Mouse (Mus musculus): ENCODE measurements at regions not wholly inside any gene's neighbourhood (a gene's known extent, or its start where the extent isn't known, plus 50 kb on each side); places are given as distances from the start of the nearest gene placed in this dataset.

DNA sequence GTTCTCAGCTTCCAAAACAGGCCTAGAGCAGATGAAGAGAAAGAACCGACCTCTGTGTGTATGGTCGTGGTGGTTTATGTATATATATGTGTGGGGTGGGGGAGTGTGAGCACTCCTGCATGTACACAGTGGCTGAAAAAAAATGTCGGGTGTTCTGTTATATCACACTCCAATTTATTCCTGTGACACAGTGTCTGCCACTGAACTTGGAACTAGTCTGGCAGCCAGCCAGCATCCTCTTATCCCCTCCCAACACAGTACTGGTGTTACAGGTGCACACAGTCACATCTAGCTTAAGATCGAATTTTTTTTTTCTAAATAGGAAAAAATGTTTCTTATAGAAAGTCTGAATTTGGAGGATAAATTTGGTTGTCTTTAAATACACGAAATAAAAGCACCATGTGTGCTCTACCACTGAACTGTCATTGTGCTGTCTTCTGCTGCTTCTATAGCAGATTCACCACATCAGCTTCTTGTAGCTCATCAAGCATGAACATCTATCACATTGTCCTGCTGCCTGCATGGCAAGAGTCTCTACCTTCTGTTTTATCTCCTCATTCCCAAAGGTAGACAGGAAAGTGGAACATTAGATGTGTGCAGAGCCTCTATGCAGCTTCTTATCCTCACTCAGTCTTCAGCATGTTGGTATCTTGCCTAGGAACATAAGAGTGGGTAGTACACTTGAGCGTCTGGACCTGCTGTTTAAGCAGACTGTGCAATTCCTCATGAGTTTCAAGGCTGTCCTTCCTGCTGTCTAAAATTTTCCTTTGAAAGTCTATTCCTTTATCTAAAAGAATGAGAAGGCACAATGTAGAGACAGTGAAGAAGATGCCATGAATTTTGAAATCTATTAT, 185.2 kb downstream of the Car2 start:
- H3K27ac ChIP-seq (ENCODE audit: low read length) = no peak overlapping the region
- ATAC-seq (no peak), DNase-seq (ENCODE audit: low spot score) (peak; percentile 32)
- no peak overlapping the region for H3K4me2 ChIP-seq (replicated peaks; ENCODE audit: low read depth, low read length)
- no peaks in the 10 kb centered on the region for H3K9me3 ChIP-seq (ENCODE audit: low read length)
- no peak overlapping the region for H3K9ac ChIP-seq (replicated peaks; ENCODE audit: low read depth)
- no peaks in the 10 kb centered on the region for H3K4me1 ChIP-seq (ENCODE audit: insufficient read depth, low read depth, low read length)
- H3K4me3 ChIP-seq (ENCODE audit: low read depth, low read length) = no peak overlapping the region
- WGBS = 44% methylated on average over 6 of the region's 6 CpGs
- TF ChIP-seq CTCF (IDR thresholded peaks at IDR 0.05) (no peak), EP300 (IDR thresholded peaks at IDR 0.05) (no peak)
- no peaks in the 10 kb centered on the region for H3K36me3 ChIP-seq (ENCODE audit: insufficient read depth, low read length)
- no peaks in the 10 kb centered on the region for H3K27me3 ChIP-seq (replicated peaks; ENCODE audit: insufficient read depth, low read length)

DNA sequence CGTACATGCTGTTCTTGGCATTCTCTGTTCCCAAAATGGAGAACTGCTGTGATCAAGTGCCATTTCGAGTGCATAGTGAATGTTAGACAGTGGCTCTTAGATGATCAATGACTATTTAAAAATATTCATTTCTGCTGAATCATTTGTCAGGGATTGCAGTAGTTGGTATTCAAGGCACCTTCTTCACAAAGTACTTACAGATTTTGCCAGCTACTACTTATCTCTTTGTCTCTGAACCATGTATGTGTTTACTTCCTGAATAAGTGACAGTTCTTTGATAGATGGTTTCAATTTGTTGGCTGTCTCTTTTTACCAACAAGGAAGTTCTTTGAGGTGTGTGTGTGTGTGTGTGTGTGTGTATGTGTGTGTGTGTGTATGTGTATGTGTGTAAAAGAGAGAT, 187.3 kb downstream of the Car2 start:
- Histone ChIP-seq H3K36me3 (ENCODE audit: insufficient read depth, low read length) (no peaks in the 10 kb centered on the region), H3K9ac (replicated peaks; ENCODE audit: low read depth) (no peak overlapping the region), H3K27ac (ENCODE audit: low read length) (no peak overlapping the region), H3K4me3 (ENCODE audit: low read depth, low read length) (no peak overlapping the region), H3K4me2 (replicated peaks; ENCODE audit: low read depth, low read length) (no peak overlapping the region), H3K27me3 (replicated peaks; ENCODE audit: insufficient read depth, low read length) (no peaks in the 10 kb centered on the region), H3K4me1 (ENCODE audit: insufficient read depth, low read depth, low read length) (no peaks in the 10 kb centered on the region), H3K9me3 (ENCODE audit: low read length) (no peaks in the 10 kb centered on the region)
- 79% methylated on average over 2 of the region's 2 CpGs for WGBS
- DNase-seq (ENCODE audit: low spot score) (no peak), ATAC-seq (no peak)
- TF ChIP-seq EP300 (IDR thresholded peaks at IDR 0.05) = no peak
- no peak for TF ChIP-seq CTCF (IDR thresholded peaks at IDR 0.05)

DNA sequence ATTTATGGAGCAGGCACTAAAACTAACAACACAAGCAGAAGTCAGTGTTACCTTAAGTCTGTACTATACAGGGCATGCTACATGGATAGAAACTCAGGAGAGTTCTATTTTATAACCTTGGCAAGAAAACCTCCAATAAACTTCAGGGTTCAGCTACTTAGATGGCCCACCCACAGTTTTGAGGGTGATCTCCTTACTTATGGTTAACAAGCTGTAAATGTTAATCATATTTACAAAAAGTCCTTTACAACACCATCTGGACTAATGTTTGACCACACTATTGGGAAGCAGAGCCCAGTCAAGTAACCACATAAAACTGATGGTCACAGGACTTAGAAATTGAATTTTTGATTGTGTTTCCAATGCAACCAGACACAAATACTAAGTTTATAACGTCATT, 187.8 kb downstream of the Car2 start:
- WGBS = 63% methylated on average over 1 of the region's 1 CpGs
- Histone ChIP-seq H3K27me3 (replicated peaks; ENCODE audit: insufficient read depth, low read length) (no peaks in the 10 kb centered on the region), H3K4me1 (ENCODE audit: insufficient read depth, low read depth, low read length) (no peaks in the 10 kb centered on the region), H3K27ac (ENCODE audit: low read length) (no peak overlapping the region), H3K36me3 (ENCODE audit: insufficient read depth, low read length) (no peaks in the 10 kb centered on the region), H3K4me2 (replicated peaks; ENCODE audit: low read depth, low read length) (no peak overlapping the region), H3K4me3 (ENCODE audit: low read depth, low read length) (no peak overlapping the region), H3K9ac (replicated peaks; ENCODE audit: low read depth) (no peak overlapping the region), H3K9me3 (ENCODE audit: low read length) (no peaks in the 10 kb centered on the region)
- ATAC-seq (no peak), DNase-seq (ENCODE audit: low spot score) (no peak)
- TF ChIP-seq EP300 (IDR thresholded peaks at IDR 0.05) (no peak), CTCF (IDR thresholded peaks at IDR 0.05) (no peak)

DNA sequence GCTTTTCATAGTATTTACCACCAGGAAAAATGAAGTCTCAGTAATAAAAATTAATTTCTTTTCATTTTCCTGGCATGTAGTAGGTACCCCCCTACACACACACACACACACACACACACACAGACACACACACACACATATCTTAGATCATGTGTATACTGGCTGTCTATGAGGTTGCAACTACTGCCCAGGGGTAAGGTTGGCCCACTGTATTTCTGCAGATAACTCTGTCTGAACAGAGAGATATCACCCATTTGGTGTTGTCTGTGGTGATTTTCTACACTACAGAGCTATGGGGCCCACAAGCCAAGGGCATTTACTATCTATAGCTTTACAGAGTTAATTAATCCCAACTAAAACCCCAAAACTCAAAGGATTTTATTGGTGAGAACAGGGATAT, 188.9 kb downstream of the Car2 start:
- TF ChIP-seq EP300 (IDR thresholded peaks at IDR 0.05) = no peak
- no peak for TF ChIP-seq CTCF (IDR thresholded peaks at IDR 0.05)
- DNase-seq (ENCODE audit: low spot score) (no peak), ATAC-seq (no peak)
- H3K4me3 ChIP-seq (ENCODE audit: low read depth, low read length) = no peak overlapping the region
- H3K27ac ChIP-seq (ENCODE audit: low read length) = no peak overlapping the region
- H3K4me1 ChIP-seq (ENCODE audit: insufficient read depth, low read depth, low read length) = no peaks in the 10 kb centered on the region
- H3K36me3 ChIP-seq (ENCODE audit: insufficient read depth, low read length) = no peaks in the 10 kb centered on the region
- H3K27me3 ChIP-seq (replicated peaks; ENCODE audit: insufficient read depth, low read length) = no peaks in the 10 kb centered on the region
- H3K9ac ChIP-seq (replicated peaks; ENCODE audit: low read depth) = no peak overlapping the region
- no peaks in the 10 kb centered on the region for H3K9me3 ChIP-seq (ENCODE audit: low read length)
- no peak overlapping the region for H3K4me2 ChIP-seq (replicated peaks; ENCODE audit: low read depth, low read length)

DNA sequence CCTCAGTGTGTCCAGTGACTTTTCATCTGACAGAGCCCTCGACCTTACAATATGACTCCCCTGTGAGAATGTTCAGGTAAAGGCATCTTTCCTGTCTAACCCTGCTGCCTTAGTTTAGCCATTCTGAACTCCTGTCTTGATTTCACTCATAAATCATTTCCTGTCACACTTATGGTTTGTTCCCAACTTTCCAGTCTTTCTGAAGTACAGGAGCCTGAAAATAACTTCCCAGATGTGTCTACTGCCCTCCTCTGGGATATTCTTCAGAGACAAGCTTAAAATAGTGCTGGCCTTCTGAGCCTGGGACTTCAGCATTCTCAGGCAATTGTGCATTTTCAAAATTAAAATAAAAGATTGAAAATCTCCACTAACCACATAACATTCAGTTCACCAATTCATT, 204.1 kb downstream of the Car2 start:
- no peaks in the 10 kb centered on the region for H3K9me3 ChIP-seq (ENCODE audit: low read length)
- 72% methylated on average over 1 of the region's 1 CpGs for WGBS
- H3K4me2 ChIP-seq (replicated peaks; ENCODE audit: low read depth, low read length) = no peak overlapping the region
- ATAC-seq (no peak), DNase-seq (ENCODE audit: low spot score) (peak; percentile 46)
- TF ChIP-seq EP300 (IDR thresholded peaks at IDR 0.05) = no peak
- TF ChIP-seq CTCF (IDR thresholded peaks at IDR 0.05) = peak; percentile 52
- H3K27ac ChIP-seq (ENCODE audit: low read length) = no peak overlapping the region
- no peaks in the 10 kb centered on the region; the same call in 1 of the 2 replicates for H3K4me1 ChIP-seq (ENCODE audit: insufficient read depth, low read depth, low read length)
- H3K4me3 ChIP-seq (ENCODE audit: low read depth, low read length) = no peak overlapping the region
- H3K36me3 ChIP-seq (ENCODE audit: insufficient read depth, low read length) = no peaks in the 10 kb centered on the region
- no peaks in the 10 kb centered on the region for H3K27me3 ChIP-seq (replicated peaks; ENCODE audit: insufficient read depth, low read length)
- no peak overlapping the region for H3K9ac ChIP-seq (replicated peaks; ENCODE audit: low read depth)

DNA sequence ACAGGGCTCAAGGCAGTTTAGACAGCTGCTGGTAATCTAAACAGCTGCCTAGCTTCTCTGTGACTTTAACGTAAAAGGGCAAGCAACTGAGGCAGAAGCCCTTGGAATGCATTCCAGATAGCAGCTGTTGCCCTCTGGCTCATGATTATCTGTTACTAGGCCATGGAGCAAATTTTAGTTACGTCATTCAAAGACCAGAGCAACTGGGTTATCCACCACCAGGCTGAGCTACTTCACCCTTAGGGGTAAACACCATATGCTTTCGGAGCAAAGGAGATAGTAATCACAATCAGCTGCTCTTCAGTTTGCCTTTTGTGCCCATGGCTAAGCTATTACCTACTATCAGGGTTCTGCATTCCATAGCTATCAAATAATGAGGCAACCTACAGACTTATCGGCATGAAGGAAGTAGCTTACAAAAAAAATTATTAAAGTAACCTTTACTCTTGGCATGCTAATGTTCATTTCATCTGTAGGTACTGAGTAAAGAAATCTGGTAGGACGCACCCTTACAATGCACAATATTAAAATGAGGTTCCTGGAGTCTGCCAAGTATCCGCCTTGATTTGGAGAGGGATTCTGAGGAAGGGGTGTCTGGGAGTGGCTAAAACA, 212.2 kb downstream of the Car2 start:
- TF ChIP-seq EP300 (IDR thresholded peaks at IDR 0.05) (0 out of 2 replicates have a peak, but pooled peaks have one; percentile 15), CTCF (IDR thresholded peaks at IDR 0.05) (no peak)
- Histone ChIP-seq H3K4me1 (ENCODE audit: insufficient read depth, low read depth, low read length) (no peaks in the 10 kb centered on the region), H3K4me3 (ENCODE audit: low read depth, low read length) (no peak overlapping the region), H3K9me3 (ENCODE audit: low read length) (no peaks in the 10 kb centered on the region), H3K27me3 (replicated peaks; ENCODE audit: insufficient read depth, low read length) (no peaks in the 10 kb centered on the region), H3K27ac (ENCODE audit: low read length) (no peak overlapping the region), H3K36me3 (ENCODE audit: insufficient read depth, low read length) (no peaks in the 10 kb centered on the region), H3K4me2 (replicated peaks; ENCODE audit: low read depth, low read length) (no peak overlapping the region), H3K9ac (replicated peaks; ENCODE audit: low read depth) (no peak overlapping the region)
- no peak for DNase-seq (ENCODE audit: low spot score)
- WGBS = 56% methylated on average over 6 of the region's 6 CpGs
- peak; percentile 23; the same call in 1 of the 2 replicates for ATAC-seq
